Mouse (Mus musculus): ENCODE measurements around the gene Wwc1.
"Not testable (repeated sequence)": the region's sequence is repeated elsewhere in the genome, so short reads cannot be mapped to it uniquely, and the experiment has no call there.

The Wwc1 gene

DNA sequence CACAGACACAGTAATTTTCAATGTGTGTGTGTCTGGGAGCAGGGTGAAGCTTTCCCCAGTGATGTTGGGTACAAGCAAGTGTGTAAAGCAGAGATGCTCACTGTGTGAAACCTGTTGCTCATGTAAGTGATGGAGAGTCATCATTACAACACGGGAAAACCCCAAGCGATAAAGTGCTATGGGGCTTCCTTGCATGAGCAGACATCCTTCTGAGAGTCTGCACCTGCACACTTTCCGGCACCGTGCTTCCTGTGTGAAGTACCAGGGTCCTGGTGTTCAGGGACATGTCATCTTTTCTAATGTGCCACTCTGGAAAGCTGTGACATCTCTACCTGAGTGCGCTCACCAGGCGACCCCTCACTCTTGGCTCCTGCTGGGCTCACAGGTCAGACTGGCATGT is 97.5 kb downstream of the Wwc1 start:
- no peak for DNase-seq (ENCODE audit: low read depth, low spot score)

DNA sequence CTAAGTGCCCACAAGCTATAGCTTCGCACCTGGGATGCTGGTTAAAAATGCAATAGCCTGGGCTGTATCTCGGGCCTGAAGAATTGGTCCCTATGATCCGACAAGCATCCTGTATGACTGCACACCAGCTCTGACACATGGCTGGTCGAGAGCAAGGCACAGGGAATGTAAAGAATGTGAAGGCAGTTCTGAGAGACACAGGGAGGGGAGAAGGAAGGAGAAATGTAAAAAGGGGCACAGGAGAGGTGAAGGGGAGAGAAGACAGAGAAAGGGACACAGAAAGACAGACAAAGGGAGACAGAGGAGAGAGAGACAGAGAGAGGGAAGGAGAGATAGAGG is 101.8 kb downstream of the Wwc1 start:
- peak; percentile 60 for DNase-seq (ENCODE audit: low read depth, low spot score)

- DNase-seq (ENCODE audit: low read depth, low spot score): peak; percentile 74
These were observed 102.4 kb downstream of the Wwc1 start for GRCm38 (mm10) chr11:35877651-35878558.

- no peak for DNase-seq (ENCODE audit: low read depth, low spot score)
These were observed 106.6 kb downstream of the Wwc1 start for GRCm38 (mm10) chr11:35873624-35874244.

- peak; percentile 24 for DNase-seq (ENCODE audit: low read depth, low spot score)
These were observed 109.4 kb downstream of the Wwc1 start for GRCm38 (mm10) chr11:35870961-35871360.

- no peak for DNase-seq (ENCODE audit: low read depth, low spot score)
These were observed 114.2 kb downstream of the Wwc1 start for GRCm38 (mm10) chr11:35866140-35866539.

- no peak for DNase-seq (ENCODE audit: low read depth, low spot score)
These were observed 115.2 kb downstream of the Wwc1 start for GRCm38 (mm10) chr11:35864981-35865604.

GRCm38 (mm10) chr11:35863653-35864052 is 116.7 kb downstream of the Wwc1 start:
- DNase-seq (ENCODE audit: low read depth, low spot score): no peak

DNA sequence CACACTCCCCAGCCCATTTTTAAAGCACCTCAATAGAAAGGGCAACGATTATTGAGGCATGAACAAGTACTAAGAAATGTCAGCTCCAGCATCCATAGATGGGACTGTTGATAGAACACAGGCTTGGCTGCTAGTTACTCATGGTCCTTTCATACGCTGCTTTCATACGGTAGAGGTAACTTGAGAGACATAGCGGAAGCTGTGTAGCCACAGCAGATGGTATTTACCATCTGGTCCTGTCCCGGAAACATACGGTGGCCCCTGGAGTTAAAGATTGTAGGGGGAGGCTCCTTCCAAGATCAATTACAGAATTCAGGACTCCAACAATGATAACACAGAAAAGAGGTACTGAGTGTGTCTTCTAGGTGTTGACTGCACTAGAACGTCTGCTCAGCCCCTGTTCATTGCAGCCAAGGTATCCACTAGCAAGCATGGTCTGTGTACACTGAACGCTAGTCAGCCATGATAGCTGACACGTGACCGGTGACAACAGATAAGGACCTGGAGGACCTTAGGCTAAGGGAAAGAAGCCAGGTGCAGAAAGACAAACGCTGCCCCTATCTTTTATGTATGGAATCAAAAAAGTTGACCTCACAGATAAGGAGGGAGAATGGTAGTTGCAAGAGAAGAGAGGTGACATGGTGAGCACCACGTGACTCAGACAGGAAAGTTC is 122.8 kb downstream of the Wwc1 start:
- no peak for DNase-seq (ENCODE audit: low read depth, low spot score)

DNA sequence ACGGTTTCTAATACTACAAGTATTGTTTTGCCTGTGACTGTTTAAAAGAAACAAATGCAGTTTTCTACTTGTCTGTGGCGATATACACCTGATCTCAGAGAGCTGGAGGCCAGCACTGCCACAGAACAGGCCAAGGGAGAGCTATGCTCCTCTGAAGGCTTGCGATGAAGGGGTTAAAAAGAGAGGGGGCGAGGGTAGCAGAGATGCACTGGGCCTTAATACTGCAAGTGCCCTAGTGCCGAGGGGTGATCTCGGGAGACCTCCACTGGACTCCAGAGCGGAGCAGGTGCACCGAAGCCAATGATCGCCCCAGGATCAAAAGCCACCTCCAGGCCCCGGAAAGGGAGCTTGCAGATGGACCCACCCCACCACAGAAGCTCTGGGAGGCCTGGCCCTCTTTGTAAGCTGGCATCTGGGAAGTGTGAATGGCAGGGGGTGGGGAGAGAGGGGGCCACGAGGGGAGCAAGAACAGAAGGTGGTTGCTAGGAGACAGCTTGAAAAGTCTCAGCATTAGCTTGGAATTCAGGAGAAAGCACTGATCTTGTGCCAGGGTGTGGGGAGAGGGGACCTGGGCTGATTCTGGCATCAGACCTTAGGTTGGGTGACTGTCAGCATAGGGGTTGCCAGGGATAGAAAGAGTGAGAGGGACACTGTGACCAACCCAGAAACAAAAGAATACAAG is 123.8 kb downstream of the Wwc1 start:
- no peak for DNase-seq (ENCODE audit: low read depth, low spot score)

GRCm38 (mm10) chr11:35855567-35855966 is 124.8 kb downstream of the Wwc1 start:
- no peak for DNase-seq (ENCODE audit: low read depth, low spot score)

- no peak for DNase-seq (ENCODE audit: low read depth, low spot score)
These were observed 125.4 kb downstream of the Wwc1 start for GRCm38 (mm10) chr11:35854941-35855340.

DNA sequence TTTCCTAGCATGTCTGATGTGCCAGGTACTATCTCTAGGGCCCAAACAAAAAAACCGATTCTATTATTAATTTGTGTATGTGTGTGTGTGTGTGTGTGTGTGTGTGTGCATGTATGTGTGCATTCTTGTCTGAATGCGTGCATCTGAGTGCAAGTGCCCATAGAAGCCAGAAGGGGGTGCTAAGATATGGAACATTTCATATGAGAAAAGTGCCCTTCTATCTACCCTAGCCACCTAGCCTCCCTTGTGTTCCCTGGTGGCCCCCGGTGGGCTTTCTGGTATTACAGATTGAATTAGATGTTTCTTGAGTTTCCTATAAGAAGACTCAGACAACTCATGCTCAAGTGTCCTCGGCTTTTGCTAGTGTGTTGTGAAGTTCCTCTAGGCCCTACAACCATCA is 126.7 kb downstream of the Wwc1 start:
- peak; percentile 6 for DNase-seq (ENCODE audit: low read depth, low spot score)

GRCm38 (mm10) chr11:35852731-35853130 is 127.6 kb downstream of the Wwc1 start:
- peak; percentile 69 for DNase-seq (ENCODE audit: low read depth, low spot score)

DNA sequence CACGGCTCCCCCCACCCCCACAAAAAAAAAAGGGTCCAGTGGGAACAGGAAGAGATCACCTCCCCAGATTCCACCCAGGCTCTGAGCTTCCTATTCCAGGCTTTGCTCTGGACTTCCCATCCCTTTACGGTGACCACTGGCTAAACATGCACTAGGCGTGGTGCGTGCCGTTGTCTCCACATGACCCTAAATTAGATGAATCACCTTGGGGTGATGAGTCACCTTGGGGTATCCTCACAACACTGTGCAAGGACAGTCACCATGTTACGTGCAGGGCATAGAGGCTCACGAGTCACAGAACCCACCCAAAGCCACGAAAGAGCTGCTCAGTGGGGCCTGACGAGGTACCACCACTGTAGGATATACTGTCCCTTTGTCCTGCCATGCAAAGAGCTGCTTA is 136.0 kb downstream of the Wwc1 start:
- peak; percentile 70 for DNase-seq (ENCODE audit: low read depth, low spot score)

DNA sequence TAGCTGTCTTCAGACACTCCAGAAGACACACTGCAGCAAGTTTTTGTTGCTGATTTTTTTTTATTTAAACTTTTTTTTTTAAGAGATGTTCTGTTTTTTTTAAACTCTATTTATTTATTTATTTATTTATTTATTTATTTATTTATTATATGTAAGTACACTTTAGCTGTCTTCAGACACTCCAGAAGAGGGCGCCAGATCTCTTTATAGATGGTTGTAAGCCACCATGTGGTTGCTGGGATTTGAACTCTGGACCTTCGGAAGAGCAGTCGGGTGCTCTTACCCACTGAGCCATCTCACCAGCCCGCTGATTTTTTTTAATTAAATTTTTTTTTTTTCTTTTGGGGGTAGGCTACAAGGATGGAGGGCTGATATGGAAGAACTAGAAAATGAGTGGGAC is 137.8 kb downstream of the Wwc1 start:
- DNase-seq (ENCODE audit: low read depth, low spot score): peak; percentile 37

DNA sequence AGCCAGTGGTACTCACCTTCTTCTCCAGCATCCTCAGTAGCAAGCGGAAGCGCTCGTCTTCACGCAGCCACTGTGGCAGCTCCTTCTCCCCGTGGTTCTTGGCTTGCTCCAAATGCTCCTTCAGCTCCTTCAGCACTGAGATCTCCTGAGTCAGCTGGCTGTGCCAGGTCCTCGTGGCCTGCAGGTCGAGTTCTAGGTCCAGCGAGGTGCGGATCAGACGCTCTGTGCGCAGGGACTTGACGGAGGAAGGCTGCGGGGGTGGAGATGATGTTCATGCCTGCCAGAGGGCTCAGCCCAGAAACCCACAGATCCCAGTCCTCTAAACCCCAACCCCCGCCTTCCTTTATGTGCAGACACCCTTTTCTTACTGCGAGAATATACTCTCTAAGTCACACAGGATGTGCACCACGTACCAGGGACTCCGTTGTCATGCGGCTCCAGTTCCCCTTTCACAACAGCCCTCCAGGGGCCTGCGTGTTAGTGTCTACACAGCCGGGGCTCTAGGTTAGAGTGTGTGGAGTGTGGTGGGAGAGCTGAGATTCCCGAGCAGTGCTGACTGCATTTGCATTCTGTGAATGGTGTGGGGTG is 138.5 kb downstream of the Wwc1 start:
- no peak for DNase-seq (ENCODE audit: low read depth, low spot score)

- not testable (repeated sequence) for DNase-seq (ENCODE audit: low read depth, low spot score)
These were observed 139.5 kb downstream of the Wwc1 start for GRCm38 (mm10) chr11:35840806-35841205.

GRCm38 (mm10) chr11:35840282-35840681 is 140.0 kb downstream of the Wwc1 start:
- peak; percentile 39 for DNase-seq (ENCODE audit: low read depth, low spot score)

- peak; percentile 96 for DNase-seq (ENCODE audit: low read depth, low spot score)
These were observed 141.7 kb downstream of the Wwc1 start for GRCm38 (mm10) chr11:35838345-35839338.

Measured in 3T3-L1 (cell line).